ENCODE assay signal across 8 mouse cellular contexts in genomic region chr13:47288449-47288848, GRCm38 (mm10).
DNase-seq lines count a peak whose midpoint lies in the region; ATAC-seq lines count a peak whose summit lies in the region.
"Had no signal": no experiment of that assay in that cellular context is flagged by ENCODE, and none has a peak within 500 bp of the region (broad histone marks: within the 10 kb centered on the region; RNA-seq: fewer than 3 reads in every experiment).

No protein-coding gene starts in this region.

- peak; percentile 83 for DNase-seq in adipocyte (ENCODE audit: low spot score)
- peak; percentile 67 for DNase-seq in cerebellum, adult 8-10 months
- peak; percentile 53 for DNase-seq in left cerebral cortex, adult 11 months (ENCODE audit: low spot score)
- peak; percentile 86 for DNase-seq in right cerebral cortex, postnatal 4 days

- no peaks in the 10 kb centered on the region for H3K36me3 ChIP-seq in hindbrain, embryonic 16.5 days (ENCODE audit: control insufficient read depth, insufficient read depth, low read length)

- H3K9ac ChIP-seq in hindbrain, embryonic 16.5 days (ENCODE audit: low read depth, low read length): no peak overlapping the region

- no peaks in the 10 kb centered on the region for H3K4me1 ChIP-seq in hindbrain, embryonic 16.5 days (ENCODE audit: control insufficient read depth, insufficient read depth, low read depth, low read length)

- ATAC-seq in frontal cortex, adult (ENCODE audit: low TSS enrichment): peak; percentile 95
- ATAC-seq in hindbrain, embryonic 16.5 days: peak; percentile 96
- ATAC-seq in megakaryocyte progenitor cell, adult 5-6 weeks (replicated peaks; ENCODE audit: poor library complexity): peak; percentile 97

- no peak overlapping the region for H3K4me3 ChIP-seq in hindbrain, embryonic 16.5 days (ENCODE audit: low read length)
- H3K4me3 ChIP-seq: myocyte had no signal

- no peak overlapping the region for H3K4me2 ChIP-seq in hindbrain, embryonic 16.5 days (ENCODE audit: low read length)

- no peaks in the 10 kb centered on the region for H3K9me3 ChIP-seq in hindbrain, embryonic 16.5 days (ENCODE audit: control insufficient read depth, low read length)

- no peak overlapping the region for H3K27ac ChIP-seq in hindbrain, embryonic 16.5 days (ENCODE audit: low read depth, low read length)

- WGBS in hindbrain, embryonic 16.5 days: 29% methylated on average over 4 of the region's 4 CpGs

- H3K27me3 ChIP-seq in hindbrain, embryonic 16.5 days (replicated peaks; ENCODE audit: control insufficient read depth, insufficient read depth, low read length): no peaks in the 10 kb centered on the region
